Mouse (Mus musculus): ENCODE data around the gene Dhx30.
"Not testable (repeated sequence)": the region's sequence is repeated elsewhere in the genome, so short reads cannot be mapped to it uniquely, and the experiment has no call there.

The Dhx30 gene

GRCm38 (mm10) chr9:110117779-110118139 is at the start of gene Dhx30:
Gene Dhx30 (minus strand): TSS chr9:110117830.
- no peak for DNase-seq

DNA sequence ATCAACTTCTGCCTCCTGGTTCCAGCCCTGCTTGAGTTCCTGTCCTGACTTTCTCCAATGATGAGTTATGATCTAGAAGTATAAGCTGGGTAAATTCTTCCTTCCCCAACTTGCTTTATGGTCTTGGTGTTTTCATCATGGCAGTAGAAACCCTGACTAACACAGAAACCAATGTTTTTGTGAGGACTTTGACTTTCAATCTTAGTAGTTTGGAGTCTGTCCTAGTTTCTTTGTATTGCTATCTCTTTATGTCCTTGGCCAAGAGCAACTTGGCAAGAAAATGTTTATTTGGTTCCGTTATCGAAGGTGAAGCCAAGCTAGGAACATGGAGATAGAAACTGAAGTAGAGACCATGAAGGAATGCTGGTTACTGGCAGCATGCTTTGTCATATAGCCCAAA is 45.4 kb upstream of the Dhx30 start:
- no peak for DNase-seq

GRCm38 (mm10) chr9:110162441-110162840 is 44.8 kb upstream of the Dhx30 start:
- DNase-seq = no peak

DNA sequence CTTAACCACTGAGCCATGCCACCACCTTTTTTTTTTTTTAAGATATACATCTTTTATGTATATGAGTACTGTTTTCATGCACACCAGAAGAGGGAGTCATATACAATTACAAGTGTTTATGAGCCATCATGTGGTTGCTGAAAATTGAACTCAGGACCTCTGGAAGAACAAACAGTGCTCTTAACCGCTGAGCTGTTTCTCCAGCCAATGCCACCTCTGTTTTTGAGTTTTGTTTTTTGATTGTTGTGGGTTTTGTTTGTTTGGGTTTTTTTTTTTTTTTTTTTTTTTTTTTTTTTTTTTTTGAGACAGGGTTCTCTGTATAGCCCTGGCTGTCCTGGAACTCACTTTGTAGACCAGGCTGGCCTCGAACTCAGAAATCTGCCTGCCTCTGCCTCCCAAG is 42.9 kb upstream of the Dhx30 start:
- peak; percentile 13 for DNase-seq

GRCm38 (mm10) chr9:110159036-110159435 is 41.4 kb upstream of the Dhx30 start:
- DNase-seq = peak; percentile 81

DNA sequence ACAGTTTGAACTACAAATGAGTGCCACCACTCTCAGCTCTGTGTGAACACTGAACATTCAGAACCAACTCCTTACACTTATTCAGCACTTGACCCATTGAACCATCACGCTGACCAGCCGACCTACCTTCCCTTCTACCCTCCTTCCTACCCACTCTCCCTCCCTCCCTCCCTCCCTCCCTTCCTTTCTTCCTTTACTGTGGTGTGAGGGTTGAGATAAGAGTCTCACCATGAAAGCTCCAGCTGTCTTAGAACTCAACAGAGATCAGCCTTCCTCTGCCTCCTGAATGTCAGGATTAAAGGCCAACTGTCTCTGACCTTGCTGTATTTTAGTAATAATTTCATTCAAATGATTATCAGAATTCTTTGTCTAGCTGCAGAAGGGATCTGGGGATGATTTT is 31.0 kb upstream of the Dhx30 start:
- peak; percentile 16 for DNase-seq

DNA sequence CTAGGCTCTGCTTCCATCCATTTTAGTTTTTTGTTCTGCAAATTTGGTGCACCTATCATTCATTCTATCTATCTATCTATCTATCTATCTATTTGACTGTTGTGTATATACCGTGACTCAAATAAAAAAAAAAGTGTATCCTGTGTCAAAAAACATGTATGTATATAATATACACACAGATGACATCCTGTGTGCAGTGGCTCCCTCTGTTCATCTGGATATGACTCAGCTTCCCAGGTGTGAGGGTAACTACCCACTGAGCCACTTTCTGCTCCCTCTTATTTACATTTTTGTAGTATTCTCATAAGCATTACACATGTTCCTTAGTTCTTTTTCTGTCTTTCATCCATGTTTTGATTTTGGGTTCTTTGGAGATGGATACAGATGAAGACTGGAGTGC is 24.5 kb upstream of the Dhx30 start:
- no peak for DNase-seq

DNA sequence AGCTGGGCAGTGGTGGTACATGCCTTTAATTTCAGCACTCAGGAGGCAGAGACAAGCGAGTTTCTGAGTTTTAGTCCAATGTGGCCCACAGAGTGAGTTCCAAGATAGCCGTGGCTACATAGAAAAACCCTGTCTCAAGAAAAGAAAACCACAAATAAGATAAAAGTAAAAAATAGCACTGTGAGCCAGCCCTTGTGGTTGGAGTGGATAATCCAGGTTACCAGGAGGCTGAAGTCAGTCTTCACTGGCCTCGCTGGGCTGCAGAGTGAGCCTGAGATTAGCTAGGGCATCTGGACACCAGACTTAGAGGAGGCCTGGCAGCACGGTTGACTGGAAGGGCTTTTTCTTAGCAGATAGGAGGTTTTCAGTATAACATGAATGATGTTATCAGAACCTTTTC is 21.5 kb upstream of the Dhx30 start:
- DNase-seq = no peak

GRCm38 (mm10) chr9:110134176-110134575 is 16.5 kb upstream of the Dhx30 start:
- no peak for DNase-seq

DNA sequence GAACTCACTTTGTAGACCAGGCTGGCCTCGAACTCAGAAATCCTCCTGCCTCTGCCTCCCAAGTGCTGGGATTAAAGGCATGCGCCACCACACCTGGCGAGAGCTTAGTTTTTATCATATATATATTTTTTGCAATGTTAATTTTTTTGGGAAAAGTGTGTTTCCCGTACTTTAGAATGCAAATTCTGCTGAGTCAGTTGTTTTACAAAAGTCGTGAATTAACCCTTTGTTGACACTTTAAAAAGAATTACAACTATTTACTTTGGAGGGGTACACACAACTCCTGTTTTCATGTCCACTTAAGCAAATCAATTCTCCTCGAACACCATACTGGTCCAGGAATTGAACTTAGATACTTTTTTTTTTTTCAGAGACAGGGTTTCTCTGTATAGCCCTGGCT is 15.3 kb upstream of the Dhx30 start:
- DNase-seq = no peak

DNA sequence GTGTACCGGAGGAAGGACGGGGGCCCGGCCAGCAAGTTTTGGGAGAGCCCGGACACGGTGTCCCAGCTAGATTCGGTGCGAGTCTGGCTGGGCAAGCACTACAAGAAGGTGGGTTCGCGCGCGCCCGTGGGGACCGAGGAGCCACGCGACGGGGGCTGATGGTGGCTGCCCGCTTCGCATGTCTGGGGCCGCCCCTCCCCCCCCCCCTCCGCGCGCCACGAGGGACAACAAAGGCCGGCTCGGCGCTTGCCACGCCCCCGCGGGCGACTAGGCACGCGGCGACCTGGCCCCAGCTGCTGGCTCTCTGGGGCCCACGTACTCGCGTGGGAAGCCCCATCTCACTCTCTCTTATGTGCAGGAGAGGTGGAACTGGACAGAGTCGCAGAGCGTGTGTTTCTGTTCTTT is 14.6 kb upstream of the Dhx30 start:
- no peak for DNase-seq

DNA sequence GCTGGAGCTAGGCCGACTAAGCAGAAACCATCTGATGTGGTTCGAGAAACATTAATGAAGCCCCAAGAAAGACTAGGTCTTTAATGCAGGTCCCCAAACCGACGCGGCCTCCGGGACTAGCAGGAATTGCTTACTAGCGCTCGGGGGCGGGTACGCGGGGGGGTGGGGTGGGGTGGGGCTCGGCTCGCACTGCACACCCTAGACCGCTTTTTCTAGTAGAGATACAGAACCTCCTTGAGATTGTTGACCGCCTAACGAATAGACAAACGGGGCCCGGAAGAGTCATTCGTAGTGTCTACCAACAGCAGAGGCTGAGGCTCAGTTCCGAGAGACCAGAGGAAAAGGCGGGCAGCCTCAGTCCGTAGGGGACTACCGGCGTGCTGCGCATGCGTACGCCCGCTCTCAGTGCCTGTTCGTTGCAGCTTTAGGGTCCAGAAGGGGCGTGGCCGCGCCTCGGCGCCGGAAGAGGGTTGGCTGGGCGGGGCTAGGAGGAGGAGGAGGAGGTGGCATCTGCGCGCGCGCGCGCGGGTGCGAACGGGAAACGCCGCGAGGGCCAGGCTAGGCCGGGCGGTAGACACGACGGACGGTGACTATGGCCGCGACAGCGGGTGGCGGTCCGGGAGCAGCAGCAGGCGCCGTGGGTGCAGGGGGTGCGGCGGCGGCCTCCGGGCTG is 14.0 kb upstream of the Dhx30 start:
- DNase-seq = peak; percentile 100

DNA sequence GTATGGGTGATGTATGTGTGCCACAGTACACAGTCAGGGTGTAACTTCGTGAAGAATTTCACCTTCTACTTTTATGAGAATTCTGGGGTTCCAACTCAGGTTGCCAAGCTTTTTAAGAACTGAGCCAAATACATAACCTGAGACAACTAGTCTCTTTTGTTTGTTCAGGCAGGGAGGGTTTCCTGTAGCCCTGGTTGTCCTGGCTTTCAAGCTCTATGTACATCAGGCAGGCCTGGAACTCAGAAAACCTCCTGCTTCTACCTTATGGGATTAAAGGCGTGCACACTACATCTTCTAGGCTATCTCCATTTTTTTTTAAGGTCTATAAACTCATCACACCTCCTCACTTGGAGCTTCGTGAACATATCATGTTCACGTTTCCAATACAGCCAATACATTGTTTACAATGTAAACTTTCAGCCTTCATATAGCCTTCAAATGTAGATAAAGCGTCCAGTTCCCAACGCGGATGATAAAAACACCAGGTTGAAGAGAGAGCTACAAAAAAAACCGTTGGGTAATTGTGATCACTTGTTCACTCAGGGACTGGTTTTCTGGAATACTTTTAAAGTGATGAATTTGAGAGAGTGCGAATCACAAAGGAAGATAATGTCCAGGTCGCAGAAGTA is 13.4 kb upstream of the Dhx30 start:
- DNase-seq = no peak

DNA sequence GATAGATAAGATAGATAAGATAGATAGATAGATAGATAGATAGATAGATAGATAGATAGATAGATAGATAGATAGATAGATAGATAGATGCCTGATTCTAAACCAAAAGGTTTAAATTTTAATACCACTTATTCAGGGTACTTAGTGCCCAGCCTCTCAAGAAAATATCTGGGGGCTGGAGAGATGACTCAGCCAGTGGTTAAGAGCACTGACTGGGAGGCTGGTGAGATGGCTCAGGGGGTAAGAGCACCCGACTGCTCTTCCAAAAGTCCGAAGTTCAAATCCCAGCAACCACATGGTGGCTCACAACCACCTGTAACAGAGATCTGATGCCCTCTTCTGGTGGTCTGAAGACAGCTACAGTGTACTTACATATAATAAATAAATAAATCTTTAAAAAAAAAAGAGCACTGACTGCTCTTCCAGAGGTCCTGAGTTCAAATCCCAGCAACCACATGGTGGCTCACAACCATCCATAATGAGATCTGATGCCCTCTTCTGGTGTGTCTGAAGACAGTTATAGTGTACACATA is 6.4 kb upstream of the Dhx30 start:
- DNase-seq = not testable (repeated sequence)

DNA sequence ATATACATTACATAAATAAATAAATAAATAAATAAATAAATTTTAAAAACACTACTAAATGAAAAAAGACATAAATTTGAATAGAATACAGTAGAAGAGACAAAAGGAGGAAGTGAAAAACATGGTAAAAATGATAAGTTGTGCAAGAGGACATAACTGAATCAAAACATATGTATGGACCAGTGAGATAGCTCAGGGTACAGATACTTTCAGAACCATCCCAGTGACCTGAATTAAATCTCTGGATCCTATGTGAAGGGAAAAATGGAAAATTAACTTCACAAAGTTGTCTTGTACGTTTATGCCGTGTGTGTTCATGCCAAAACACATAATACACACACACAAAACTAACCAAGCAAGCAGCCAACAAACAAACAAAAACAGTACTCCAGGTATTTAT is 5.7 kb upstream of the Dhx30 start:
- no peak for DNase-seq

- no peak for DNase-seq
Measured at GRCm38 (mm10) chr9:110121424-110121823, 3.8 kb upstream of the Dhx30 start.

GRCm38 (mm10) chr9:110118249-110118648 is 619 bp upstream of the Dhx30 start:
- no peak for DNase-seq

- DNase-seq = peak; percentile 99
Measured at GRCm38 (mm10) chr9:110116977-110117778, 452 bp downstream of the Dhx30 start, which contains the start of gene Smarcc1. Gene Smarcc1 (plus strand): TSS chr9:110117708.

DNA sequence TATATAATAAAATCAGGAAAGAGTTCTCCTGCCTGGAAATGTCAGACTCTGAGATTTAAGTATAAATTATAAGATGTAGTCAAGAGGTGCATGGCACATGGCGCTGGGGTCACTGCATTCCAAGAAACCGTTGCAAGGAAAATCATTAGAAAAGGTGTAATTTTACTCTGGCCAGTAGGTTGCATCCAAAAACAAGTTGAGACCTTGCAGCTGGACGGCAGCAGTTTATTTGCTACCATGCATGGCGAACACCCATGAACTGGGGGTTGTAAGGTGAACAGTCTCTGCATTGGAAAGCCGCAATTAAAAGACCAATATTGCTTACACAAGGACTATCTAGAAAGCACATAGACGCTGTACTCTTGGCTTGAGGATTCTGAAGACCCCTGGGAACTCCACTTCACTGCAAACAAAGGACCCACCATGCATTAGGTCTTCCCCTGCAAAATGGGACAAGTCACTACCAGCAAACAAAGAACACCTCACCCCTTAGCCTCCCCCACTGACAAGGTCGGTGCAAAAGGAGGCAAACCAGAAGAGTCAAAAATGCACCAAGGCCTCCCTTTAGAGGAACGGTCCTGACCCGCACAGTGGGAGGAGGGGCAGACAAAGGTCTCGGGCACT is 1.2 kb downstream of the Dhx30 start:
- DNase-seq = peak; percentile 73

- DNase-seq = peak; percentile 98
Measured at GRCm38 (mm10) chr9:110100627-110101600, 16.7 kb downstream of the Dhx30 start.

DNA sequence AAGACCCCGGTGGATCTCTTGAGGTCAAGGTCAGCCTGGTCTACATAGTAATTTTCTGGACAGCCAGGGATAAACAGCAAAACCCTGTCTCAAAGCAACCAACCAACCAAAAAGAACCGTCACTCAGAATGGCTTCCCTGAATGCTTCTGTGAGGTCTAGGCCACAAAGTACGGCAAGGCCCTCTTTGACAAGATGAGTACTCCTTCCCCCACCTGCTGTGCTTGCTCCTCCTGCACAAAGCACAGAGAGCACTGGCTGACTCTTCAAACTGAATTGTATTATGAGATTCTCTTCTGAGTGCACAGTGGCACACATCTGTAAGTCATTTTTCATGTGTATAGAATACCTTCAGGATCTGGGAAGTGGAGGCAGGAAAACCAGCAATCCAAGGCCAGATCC is 19.8 kb downstream of the Dhx30 start:
- no peak for DNase-seq

GRCm38 (mm10) chr9:110094761-110095160 is 22.9 kb downstream of the Dhx30 start:
- no peak for DNase-seq

Data from heart, adult 11 months (tissue).